Mouse (Mus musculus) effector memory CD4-positive, alpha-beta T cell, adult 7 months (primary cell): Measurements from ENCODE around the gene Gm20920. TPM values are rescaled to one million over a fixed set of nuclear protein-coding genes. Genes with fewer than 3 reads are reported as not detected.

Source experiments
- polyA plus RNA-seq: library from polyadenylated mRNA; unstranded; fragments of 100-300 nt; shearing (Covaris generic); gene quantifications from one replicate; pipeline ENCODE4 v1.2.1, GENCODE M21; 2017

Gene Gm20920
- not detected for polyA plus RNA-seq

DNA sequence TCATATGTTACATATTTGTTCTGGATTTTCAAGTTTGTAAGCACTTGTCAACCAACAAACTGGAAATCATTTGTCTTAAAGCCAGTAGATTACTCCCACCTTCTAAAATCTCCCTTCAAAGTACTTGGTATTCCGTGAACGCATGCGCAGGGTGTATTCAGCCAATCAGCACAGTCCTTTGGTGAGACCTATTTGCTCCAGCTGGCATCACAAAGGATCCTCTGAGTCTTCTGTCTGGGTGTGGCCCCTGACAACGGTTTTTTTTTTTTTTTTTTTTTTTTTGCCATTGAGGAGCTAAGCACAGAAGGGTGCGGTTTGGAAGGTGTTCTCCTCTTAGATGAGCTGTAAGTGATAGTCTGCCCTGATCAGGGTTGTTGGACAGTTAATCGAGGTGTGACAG is at the start of gene Gm20920:
Gene Gm20920 (plus strand): TSS at position 301 of the 400 bp plus-strand sequence.

